Mouse (Mus musculus) midbrain, embryonic 12.5 days (tissue): ENCODE measurements around the gene Hmg20a. TPM values are rescaled to one million over a fixed set of nuclear protein-coding genes. Genes with fewer than 3 reads are reported as not detected.

ENCODE experiments used
- ATAC-seq: fragments of 200-750 bp; cut with Nextera tagmentation; 2 replicates; pipeline ENCODE4 v1.8.0; 2017; ENCODE audit warnings: low read depth, moderate TSS enrichment, moderate library complexity; ENCODE audit not compliant: low FRiP score
- H3K27ac ChIP-seq: fragments of 300-500 bp; sonication (generic); replicated peaks from 2 replicates; pipeline ENCODE4 v1.5.1; 2016; ENCODE audit warnings: mild to moderate bottlenecking
- H3K27me3 ChIP-seq: fragments of 300-500 bp; sonication (generic); 2 replicates; pipeline ENCODE4 v1.6.1; 2016; ENCODE audit warnings: mild to moderate bottlenecking
- H3K36me3 ChIP-seq: fragments of 300-500 bp; sonication (generic); 2 replicates; pipeline ENCODE4 v1.6.1; 2016
- H3K4me1 ChIP-seq: fragments of 300-500 bp; sonication (generic); 2 replicates; pipeline ENCODE4 v1.6.1; 2016
- H3K4me2 ChIP-seq: fragments of 300-500 bp; sonication (generic); replicated peaks from 2 replicates; pipeline ENCODE4 v1.6.1; 2016; ENCODE audit warnings: mild to moderate bottlenecking, moderate library complexity
- H3K4me3 ChIP-seq: fragments of 300-500 bp; sonication (generic); 2 replicates; pipeline ENCODE4 v1.5.1; 2016; ENCODE audit warnings: mild to moderate bottlenecking
- H3K9ac ChIP-seq: fragments of 300-500 bp; sonication (generic); replicated peaks from 2 replicates; pipeline ENCODE4 v1.6.1; 2016; ENCODE audit warnings: mild to moderate bottlenecking, moderate library complexity
- H3K9me3 ChIP-seq: fragments of 300-500 bp; sonication (generic); 2 replicates; pipeline ENCODE4 v1.6.1; 2016; ENCODE audit warnings: mild to moderate bottlenecking
- WGBS: fragments of 180-500 bp; shearing (Covaris S2); methylation state at CpG from one replicate; pipeline ENCODE4 v1.1.7; 2016; 5-methylcytosine and 5-hydroxymethylcytosine counted together
- polyA plus RNA-seq: library from polyadenylated mRNA; unstranded; fragments of >200 nt; fragmentation: Nextera tagmentation; extraction: Ambion mirVana; gene quantifications from 2 replicates; pipeline ENCODE4 v1.2.1, GENCODE M21; 2016

Hmg20a gene
- polyA plus RNA-seq, 1 experiment from 2014 or later: 85.8 TPM

DNA sequence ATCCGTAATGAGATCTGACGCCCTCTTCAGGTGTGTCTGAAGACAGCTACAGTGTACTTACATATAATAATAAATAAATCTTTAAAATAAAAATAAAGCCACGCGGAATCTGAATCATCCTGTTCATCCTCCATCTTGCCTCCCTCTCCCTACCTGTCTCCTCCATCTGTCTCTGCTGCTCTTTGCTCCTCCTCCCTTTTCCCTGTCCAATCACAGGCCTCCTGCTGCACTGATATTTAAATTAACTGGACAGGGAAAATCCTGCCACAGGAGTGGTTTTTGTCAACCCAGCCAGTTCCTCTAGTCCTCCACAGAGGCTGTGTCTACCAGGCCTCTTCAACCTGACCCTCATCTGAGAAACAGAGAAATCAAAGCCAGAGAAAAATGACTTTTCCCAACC, 94.1 kb downstream of the Hmg20a start:
- Histone ChIP-seq H3K4me1 (peaks cover 11% of the 10 kb centered on the region), H3K27ac (no peak overlapping the region), H3K9ac (no peak overlapping the region), H3K9me3 (no peaks in the 10 kb centered on the region), H3K36me3 (no peaks in the 10 kb centered on the region), H3K27me3 (peaks cover 22% of the 10 kb centered on the region), H3K4me2 (no peak overlapping the region), H3K4me3 (no peak overlapping the region)
- 86% methylated on average over 4 of the region's 4 CpGs for WGBS
- ATAC-seq: no peak

DNA sequence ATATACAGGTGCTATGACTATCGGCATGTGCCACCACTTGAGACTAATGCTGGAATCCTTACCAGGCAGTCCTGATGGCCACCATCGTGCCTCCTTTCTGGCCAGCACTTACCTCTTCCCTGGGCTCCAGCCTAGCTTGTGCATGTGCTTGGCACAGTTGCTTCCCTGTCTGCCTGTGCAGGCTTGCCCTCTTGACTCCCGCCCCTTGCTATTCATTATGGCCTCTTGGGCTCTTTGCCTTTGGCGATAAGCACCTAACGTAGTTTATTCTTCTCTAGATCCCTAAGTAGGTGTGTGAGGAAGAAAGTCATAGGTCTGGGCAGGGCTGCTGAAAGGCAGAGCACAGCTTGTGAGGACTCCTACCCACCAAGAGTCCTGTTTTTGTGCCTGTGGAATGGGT, 96.7 kb downstream of the Hmg20a start:
- no peaks in the 10 kb centered on the region for H3K36me3 ChIP-seq
- H3K4me3 ChIP-seq: no peak overlapping the region
- H3K4me1 ChIP-seq: peaks cover 7% of the 10 kb centered on the region; the same call in 1 of the 2 replicates
- peaks cover 8% of the 10 kb centered on the region; the same call in 1 of the 2 replicates for H3K27me3 ChIP-seq
- 88% methylated on average over 5 of the region's 5 CpGs for WGBS
- no peaks in the 10 kb centered on the region for H3K9me3 ChIP-seq
- no peak overlapping the region for H3K27ac ChIP-seq
- ATAC-seq: no peak
- H3K4me2 ChIP-seq: no peak overlapping the region
- no peak overlapping the region for H3K9ac ChIP-seq

DNA sequence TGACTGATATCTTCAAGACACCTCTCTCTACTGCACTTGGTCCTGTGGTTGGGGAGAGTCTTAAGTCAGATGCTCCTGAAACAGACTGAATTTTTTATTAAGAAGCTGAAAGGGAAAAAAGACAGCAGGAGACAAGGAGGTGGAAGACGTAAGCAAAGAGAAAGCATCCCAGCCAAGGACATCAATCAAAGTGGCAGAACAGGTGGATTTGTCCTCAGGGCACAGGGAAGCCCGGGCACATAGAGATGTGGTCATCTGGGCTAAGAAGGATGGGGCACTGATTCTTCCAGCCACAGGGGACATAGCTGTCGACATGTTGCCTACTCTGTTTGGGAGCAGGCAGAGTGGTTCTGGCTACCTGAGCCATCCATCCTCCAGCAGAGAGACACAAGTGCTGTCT, 97.8 kb downstream of the Hmg20a start:
- no peak overlapping the region for H3K4me2 ChIP-seq
- H3K9ac ChIP-seq: no peak overlapping the region
- no peaks in the 10 kb centered on the region for H3K9me3 ChIP-seq
- WGBS: 68% methylated on average over 3 of the region's 3 CpGs
- H3K27ac ChIP-seq: no peak overlapping the region
- H3K36me3 ChIP-seq: no peaks in the 10 kb centered on the region
- peaks cover 4% of the 10 kb centered on the region; the same call in 1 of the 2 replicates for H3K27me3 ChIP-seq
- no peak for ATAC-seq
- H3K4me1 ChIP-seq: peaks cover 7% of the 10 kb centered on the region; the same call in 1 of the 2 replicates
- no peak overlapping the region for H3K4me3 ChIP-seq

DNA sequence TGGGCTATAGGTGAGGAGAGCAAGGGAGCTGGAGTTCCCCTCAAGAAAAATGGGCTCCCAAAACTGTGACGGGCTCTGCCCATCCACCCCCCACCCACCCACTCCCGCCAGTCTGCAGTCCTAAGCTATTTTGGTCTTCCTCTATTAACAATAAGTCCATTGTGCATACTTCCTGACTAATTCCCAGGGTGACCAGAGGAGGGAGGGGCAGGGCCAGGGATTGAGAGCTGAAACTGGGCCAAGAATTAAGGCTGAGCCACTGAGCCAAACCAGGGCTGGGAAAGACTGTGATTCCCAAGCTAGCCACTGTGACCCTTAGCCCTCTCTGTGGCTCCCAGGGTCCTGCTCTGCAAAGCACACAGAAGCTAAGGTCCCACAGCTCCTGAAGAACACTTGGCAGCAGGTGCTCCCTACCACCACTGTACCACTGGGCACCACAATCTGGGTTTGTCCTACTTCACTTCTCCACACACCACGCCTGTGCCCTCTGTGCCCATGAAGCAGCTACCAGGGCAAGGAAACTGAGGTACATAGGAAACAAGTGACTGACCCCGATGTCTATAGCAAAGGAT, 98.4 kb downstream of the Hmg20a start:
- Histone ChIP-seq H3K4me2 (no peak overlapping the region), H3K4me1 (peaks cover 7% of the 10 kb centered on the region; the same call in 1 of the 2 replicates), H3K27me3 (peaks cover 4% of the 10 kb centered on the region; the same call in 1 of the 2 replicates), H3K9me3 (no peaks in the 10 kb centered on the region), H3K4me3 (no peak overlapping the region), H3K9ac (no peak overlapping the region), H3K27ac (no peak overlapping the region), H3K36me3 (no peaks in the 10 kb centered on the region)
- ATAC-seq: no peak
- WGBS: 50% methylated on average over 4 of the region's 4 CpGs

- no peaks in the 10 kb centered on the region for H3K9me3 ChIP-seq
- ATAC-seq: no peak
- no peak overlapping the region for H3K9ac ChIP-seq
- no peaks in the 10 kb centered on the region for H3K36me3 ChIP-seq
- H3K4me3 ChIP-seq: no peak overlapping the region
- peaks cover 19% of the 10 kb centered on the region for H3K27me3 ChIP-seq
- H3K4me2 ChIP-seq: no peak overlapping the region
- H3K4me1 ChIP-seq: peaks cover 3% of the 10 kb centered on the region; the same call in 1 of the 2 replicates
- no peak overlapping the region for H3K27ac ChIP-seq
- 47% methylated on average over 10 of the region's 10 CpGs for WGBS
Measured at GRCm38 (mm10) chr9:56522281-56522680, 103.9 kb downstream of the Hmg20a start.

DNA sequence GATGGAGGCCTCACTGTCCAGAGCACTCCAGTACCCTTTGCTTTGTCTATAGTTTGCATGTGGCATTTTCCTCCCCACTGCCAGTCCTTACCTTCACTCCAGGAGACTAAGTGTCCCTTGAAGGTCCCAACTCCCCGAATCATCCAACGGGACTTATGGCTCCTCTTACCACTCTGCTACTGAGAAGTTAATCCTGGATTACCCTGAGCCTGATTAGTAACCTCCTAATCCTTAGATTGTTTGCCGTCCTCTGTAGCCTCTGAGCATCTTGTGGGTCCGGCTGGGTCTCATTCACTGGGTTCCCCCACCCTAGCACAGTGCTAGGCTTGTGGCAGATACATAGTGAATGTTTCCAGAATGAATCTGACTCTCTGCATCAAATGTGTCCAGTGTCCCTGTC, 109.5 kb downstream of the Hmg20a start:
- Histone ChIP-seq H3K27ac (no peak overlapping the region), H3K9ac (no peak overlapping the region), H3K9me3 (no peaks in the 10 kb centered on the region), H3K4me2 (no peak overlapping the region), H3K4me3 (no peak overlapping the region), H3K4me1 (peaks cover 9% of the 10 kb centered on the region; the same call in 1 of the 2 replicates), H3K36me3 (no peaks in the 10 kb centered on the region), H3K27me3 (peaks cover 60% of the 10 kb centered on the region)
- 17% methylated on average over 4 of the region's 4 CpGs for WGBS
- ATAC-seq: no peak

DNA sequence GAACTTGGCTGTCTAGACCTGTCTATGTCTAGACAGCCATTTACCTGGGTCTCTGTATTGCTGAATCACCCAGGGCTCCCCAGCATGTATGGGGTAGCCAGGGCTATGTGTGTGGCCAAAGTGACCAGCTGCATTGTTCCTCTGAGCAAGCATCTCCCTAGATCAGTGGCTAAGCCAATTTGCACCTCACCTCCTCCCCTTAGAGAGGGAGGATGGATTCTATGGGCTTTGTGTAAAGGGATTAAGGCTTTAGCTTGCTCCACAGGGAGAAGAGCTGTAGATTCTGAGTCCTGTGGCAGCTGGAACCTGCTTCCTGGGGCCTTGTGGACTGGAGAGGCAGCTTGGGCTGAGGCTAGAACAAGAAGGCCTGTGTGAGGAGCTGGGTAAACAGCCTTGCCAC, 113.6 kb downstream of the Hmg20a start:
- ATAC-seq: no peak
- H3K27me3 ChIP-seq: peaks cover 70% of the 10 kb centered on the region
- H3K4me3 ChIP-seq: no peak overlapping the region
- peaks cover 16% of the 10 kb centered on the region for H3K4me1 ChIP-seq
- no peaks in the 10 kb centered on the region for H3K36me3 ChIP-seq
- no peak overlapping the region for H3K4me2 ChIP-seq
- no peak overlapping the region for H3K27ac ChIP-seq
- no peaks in the 10 kb centered on the region for H3K9me3 ChIP-seq
- H3K9ac ChIP-seq: no peak overlapping the region

DNA sequence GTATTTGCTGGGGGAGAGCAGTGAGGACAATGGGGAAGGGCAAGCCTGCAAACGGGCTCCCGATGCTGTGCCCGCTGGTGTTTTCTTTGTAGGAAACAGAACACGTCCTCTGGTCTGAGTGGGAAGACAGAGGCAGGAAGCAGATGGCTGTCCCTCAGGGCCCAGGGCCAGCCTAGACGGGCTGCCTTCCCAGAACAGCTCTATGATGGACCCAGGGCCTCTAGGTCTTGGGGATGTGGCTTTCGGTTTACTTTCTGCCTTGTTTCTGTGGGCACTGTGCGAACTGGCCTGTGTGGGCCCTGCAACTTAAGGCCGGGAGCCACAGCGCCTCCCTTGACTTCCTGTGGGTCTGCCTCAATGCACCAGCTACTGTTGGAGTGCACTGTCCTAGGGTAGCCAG, 115.5 kb downstream of the Hmg20a start:
- Histone ChIP-seq H3K4me3 (no peak overlapping the region), H3K9ac (no peak overlapping the region), H3K4me1 (peaks cover 16% of the 10 kb centered on the region), H3K27me3 (peaks cover 71% of the 10 kb centered on the region), H3K4me2 (no peak overlapping the region), H3K9me3 (no peaks in the 10 kb centered on the region), H3K27ac (no peak overlapping the region), H3K36me3 (no peaks in the 10 kb centered on the region)
- 70% methylated on average over 9 of the region's 9 CpGs for WGBS
- no peak for ATAC-seq

- H3K27ac ChIP-seq: no peak overlapping the region
- no peak overlapping the region for H3K4me3 ChIP-seq
Measured at GRCm38 (mm10) chr9:56534727-56535126, 116.3 kb downstream of the Hmg20a start.

DNA sequence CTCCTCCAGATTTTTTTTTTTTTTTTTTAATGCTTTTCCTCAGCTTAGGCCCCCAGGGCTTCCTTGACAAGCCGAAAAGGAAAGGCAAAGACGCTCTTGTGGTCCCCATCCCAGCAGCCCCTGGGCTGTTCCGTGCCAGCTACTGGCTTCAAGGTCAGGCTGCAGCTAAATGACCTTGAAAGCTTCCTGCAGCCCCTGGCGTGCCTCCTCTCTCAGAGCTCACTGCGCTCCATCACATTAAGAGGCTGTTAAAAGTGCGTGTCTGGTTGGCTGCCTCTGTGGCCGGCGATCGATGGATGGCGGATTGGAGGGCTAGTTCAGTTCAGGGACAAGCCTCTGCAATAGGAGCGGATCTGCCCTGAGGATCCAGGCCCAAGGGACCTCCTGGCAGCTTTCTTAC, 117.0 kb downstream of the Hmg20a start:
- Histone ChIP-seq H3K27me3 (peaks cover 60% of the 10 kb centered on the region), H3K4me2 (0 out of 2 replicates have a peak overlapping the region, but pooled peaks have one; percentile 13), H3K4me1 (peaks cover 16% of the 10 kb centered on the region)

More at GRCm38 (mm10) chr9:56534727-56535126, 116.3 kb downstream of the Hmg20a start:
- ATAC-seq: no peak; the same call in 1 of the 2 replicates
- Histone ChIP-seq H3K9ac (no peak overlapping the region), H3K27me3 (peaks cover 64% of the 10 kb centered on the region), H3K9me3 (no peaks in the 10 kb centered on the region), H3K4me1 (peaks cover 16% of the 10 kb centered on the region), H3K4me2 (no peak overlapping the region), H3K36me3 (no peaks in the 10 kb centered on the region)
- WGBS: 57% methylated on average over 7 of the region's 7 CpGs

GRCm38 (mm10) chr9:56540051-56540450, 121.6 kb downstream of the Hmg20a start:
- H3K36me3 ChIP-seq: no peaks in the 10 kb centered on the region
- H3K9me3 ChIP-seq: no peaks in the 10 kb centered on the region
- H3K27me3 ChIP-seq: peaks cover 35% of the 10 kb centered on the region
- no peak overlapping the region for H3K9ac ChIP-seq
- 64% methylated on average over 12 of the region's 12 CpGs for WGBS
- no peak overlapping the region for H3K4me2 ChIP-seq
- no peak overlapping the region for H3K4me3 ChIP-seq
- no peak overlapping the region for H3K27ac ChIP-seq
- peaks cover 7% of the 10 kb centered on the region for H3K4me1 ChIP-seq
- ATAC-seq: no peak

More for the DNA sequence above, 117.0 kb downstream of the Hmg20a start:
- no peaks in the 10 kb centered on the region for H3K9me3 ChIP-seq
- no peak for ATAC-seq
- H3K36me3 ChIP-seq: no peaks in the 10 kb centered on the region
- peak overlapping the region; percentile 39 for H3K27ac ChIP-seq
- H3K9ac ChIP-seq: no peak overlapping the region
- 21% methylated on average over 11 of the region's 11 CpGs for WGBS
- H3K4me3 ChIP-seq: no peak overlapping the region

DNA sequence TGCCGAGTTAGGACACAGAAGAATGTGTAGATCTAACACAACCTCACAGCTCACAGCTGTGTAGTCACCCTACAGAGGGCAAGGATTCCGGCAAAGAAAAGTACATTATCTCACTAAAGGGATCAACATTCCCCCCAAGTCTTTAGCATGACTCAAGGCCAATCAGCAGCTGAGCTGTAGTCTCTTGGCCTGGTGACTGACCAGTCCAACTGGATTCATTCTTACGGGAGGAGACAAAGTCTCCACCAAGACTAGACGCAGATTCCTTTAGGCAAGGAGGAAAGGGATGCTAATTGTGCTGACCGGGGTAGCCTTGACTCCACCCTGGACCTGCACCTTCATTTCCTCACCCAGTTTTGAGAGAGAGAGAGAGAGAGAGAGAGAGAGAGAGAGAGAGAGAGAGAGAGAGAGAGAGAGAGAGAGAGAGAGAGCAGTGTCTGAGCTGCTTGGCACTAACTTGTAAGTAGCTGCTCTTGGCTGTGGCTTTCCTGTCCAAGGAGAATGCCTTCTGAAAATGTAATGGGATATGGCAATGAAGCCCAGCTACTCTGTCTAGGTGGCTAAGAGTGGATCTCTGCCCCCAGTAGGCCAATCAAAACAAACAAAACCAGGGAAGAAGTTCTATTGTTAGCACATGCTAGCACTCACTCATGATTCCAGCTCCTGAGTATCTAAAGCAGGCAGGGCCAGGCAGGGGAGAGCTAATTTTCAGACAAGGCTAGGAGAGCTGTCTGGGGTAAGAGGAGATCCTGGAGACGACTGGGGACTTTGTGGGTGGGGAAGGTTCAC, 126.5 kb downstream of the Hmg20a start:
- 70% methylated on average over 6 of the region's 6 CpGs for WGBS
- H3K4me3 ChIP-seq: no peak overlapping the region
- H3K36me3 ChIP-seq: no peaks in the 10 kb centered on the region
- H3K4me1 ChIP-seq: peaks cover 7% of the 10 kb centered on the region
- H3K27me3 ChIP-seq: peaks cover 20% of the 10 kb centered on the region
- H3K9me3 ChIP-seq: no peaks in the 10 kb centered on the region
- ATAC-seq: no peak
- H3K4me2 ChIP-seq: no peak overlapping the region
- no peak overlapping the region for H3K9ac ChIP-seq
- no peak overlapping the region for H3K27ac ChIP-seq
